7 mouse cellular contexts compared by ENCODE assay signal in genomic region chr1:72255062-72255853, GRCm38 (mm10). TPM values are rescaled to one million over a fixed set of nuclear protein-coding genes. Genes with fewer than 3 reads are reported as not detected.
A peak's percentile ranks its signal among the peaks of the same experiment; 100 is the strongest.
DNase-seq lines count a peak whose midpoint lies in the region; ATAC-seq and TF ChIP-seq lines count a peak whose summit lies in the region.

No protein-coding gene starts in this region.

- peak; percentile 93 for DNase-seq in G1E (ENCODE audit: low spot score)
- DNase-seq in adrenal gland, postnatal 25 days: peak; percentile 9
- peak; percentile 98 for DNase-seq in embryonic facial prominence, embryonic 14.5 days (ENCODE audit: low spot score)
- peak; percentile 15 to 43 for DNase-seq in heart, postnatal 14 days
- peak; percentile 51 to 59 for DNase-seq in layer of hippocampus, postnatal 10 days (ENCODE audit: low spot score in 2 of 2)
- DNase-seq in lung, postnatal 36 days: peak; percentile 60
- peak; percentile 39 for DNase-seq in right cerebral cortex, adult 2 months (ENCODE audit: low spot score in 2 of 2)

- ATAC-seq in G1E (ENCODE audit: extremely low read depth, insufficient number of reproducible peaks, low FRiP score, poor library complexity, severe bottlenecking): peak; percentile 86
- ATAC-seq in embryonic facial prominence, embryonic 14.5 days (ENCODE audit: low read depth): peak; percentile 91

- intact Hi-C loops in heart, postnatal 14 days (cut with DNase I): no loop called here

- peak overlapping the region; percentile 60 for H3K4me2 ChIP-seq in embryonic facial prominence, embryonic 14.5 days (ENCODE audit: low read depth, low read length)

- H3K4me1 ChIP-seq in G1E (ENCODE audit: insufficient read depth, low read depth, low read length): peaks cover 33% of the 10 kb centered on the region
- no peaks in the 10 kb centered on the region for H3K4me1 ChIP-seq in embryonic facial prominence, embryonic 14.5 days (ENCODE audit: control insufficient read depth, insufficient read depth, low read length)

- H3K4me3 ChIP-seq in G1E (ENCODE audit: low read depth, low read length): no peak overlapping the region; the same call in 1 of the 2 replicates
- peak overlapping the region; percentile 39 for H3K4me3 ChIP-seq in embryonic facial prominence, embryonic 14.5 days (ENCODE audit: low read depth, low read length)

- H3K36me3 ChIP-seq in G1E (replicated peaks): peaks cover 8% of the 10 kb centered on the region
- 0 out of 2 replicates have a peak, but pooled peaks cover 8% of the 10 kb centered on the region for H3K36me3 ChIP-seq in embryonic facial prominence, embryonic 14.5 days (ENCODE audit: control insufficient read depth, insufficient read depth, low read length)

- H3K27me3 ChIP-seq in G1E (ENCODE audit: insufficient read depth, low read length): no peaks in the 10 kb centered on the region
- H3K27me3 ChIP-seq in embryonic facial prominence, embryonic 14.5 days (replicated peaks; ENCODE audit: control insufficient read depth, insufficient read depth, low read length): no peaks in the 10 kb centered on the region

- H3K9ac ChIP-seq in embryonic facial prominence, embryonic 14.5 days (ENCODE audit: low read depth, low read length): peak overlapping the region; percentile 55

- TF ChIP-seq CTCF in G1E (IDR thresholded peaks at IDR 0.05; ENCODE audit: low read depth, low read length): no peak

- no peaks in the 10 kb centered on the region for H3K9me3 ChIP-seq in G1E (replicated peaks)
- H3K9me3 ChIP-seq in embryonic facial prominence, embryonic 14.5 days (ENCODE audit: control insufficient read depth, low read length): no peaks in the 10 kb centered on the region

- WGBS in embryonic facial prominence, embryonic 14.5 days: 3% methylated on average over 15 of the region's 15 CpGs

- H3K27ac ChIP-seq in embryonic facial prominence, embryonic 14.5 days (replicated peaks; ENCODE audit: low read depth, low read length): peak overlapping the region; percentile 90

RNA-seq across cellular contexts. Expression of gene Pecr, which starts 28.9 kb away (rescaled TPM):
- total RNA-seq in G1E (2014; fragmentation: Nextera tagmentation) (15.6 and 24.0 TPM in 2 replicates), G1E (2017) (10.6 and 13.1 TPM in 2 replicates)
- polyA plus RNA-seq in G1E (2012): 4.7 and 5.4 TPM in 2 replicates
- total RNA-seq in adrenal gland, postnatal 25 days (2021): 31.0 and 38.9 TPM in 2 replicates
- polyA plus RNA-seq in embryonic facial prominence, embryonic 14.5 days (2014; fragmentation: Nextera tagmentation; extraction: Ambion mirVana): 30.4 and 31.4 TPM in 2 replicates
- total RNA-seq in heart, postnatal 14 days (2021): 10 to 100 TPM; 11.1 to 11.4 TPM
- 1 to 10 TPM; 4.8 to 6.4 TPM for total RNA-seq in layer of hippocampus, postnatal 10 days (2021)

RNA-seq across cellular contexts. Expression of gene Tmem169, which starts 28.9 kb away (rescaled TPM):
- total RNA-seq in G1E (2014; fragmentation: Nextera tagmentation) (not detected in 2 replicates), G1E (2017) (0.12 and 0.33 TPM in 2 replicates)
- polyA plus RNA-seq in G1E (2012): not detected in 2 replicates
- total RNA-seq in adrenal gland, postnatal 25 days (2021): 0.71 and 1.1 TPM in 2 replicates
- polyA plus RNA-seq in embryonic facial prominence, embryonic 14.5 days (2014; fragmentation: Nextera tagmentation; extraction: Ambion mirVana): 4.0 and 4.1 TPM in 2 replicates
- not detected for total RNA-seq in heart, postnatal 14 days (2021)
- 10 to 100 TPM; 35.5 to 41.4 TPM for total RNA-seq in layer of hippocampus, postnatal 10 days (2021)

RNA-seq across cellular contexts. Expression of gene Mreg, which starts 43.2 kb away (rescaled TPM):
- total RNA-seq in G1E (2014; fragmentation: Nextera tagmentation) (not detected in 2 replicates), G1E (2017) (0.05 and 0.06 TPM in 2 replicates)
- not detected in 2 replicates for polyA plus RNA-seq in G1E (2012)
- total RNA-seq in adrenal gland, postnatal 25 days (2021): 1.2 and 1.3 TPM in 2 replicates
- 5.9 and 7.6 TPM in 2 replicates for polyA plus RNA-seq in embryonic facial prominence, embryonic 14.5 days (2014; fragmentation: Nextera tagmentation; extraction: Ambion mirVana)
- 10 to 100 TPM; 23.7 to 26.0 TPM for total RNA-seq in heart, postnatal 14 days (2021)
- total RNA-seq in layer of hippocampus, postnatal 10 days (2021): 1 to 10 TPM; 1.3 to 1.7 TPM

RNA-seq across cellular contexts. Expression of gene Xrcc5, which starts 52.0 kb away (rescaled TPM):
- total RNA-seq in G1E (2014; fragmentation: Nextera tagmentation) (84.9 and 85.2 TPM in 2 replicates), G1E (2017) (77.2 and 89.5 TPM in 2 replicates)
- polyA plus RNA-seq in G1E (2012): 2.9 and 3.4 TPM in 2 replicates
- total RNA-seq in adrenal gland, postnatal 25 days (2021): 10.7 and 13.2 TPM in 2 replicates
- 31.2 and 39.6 TPM in 2 replicates for polyA plus RNA-seq in embryonic facial prominence, embryonic 14.5 days (2014; fragmentation: Nextera tagmentation; extraction: Ambion mirVana)
- total RNA-seq in heart, postnatal 14 days (2021): 10 to 100 TPM; 11.7 to 12.6 TPM
- 10 to 100 TPM; 10.5 to 13.9 TPM for total RNA-seq in layer of hippocampus, postnatal 10 days (2021)

Comparison
In these comparisons a context has a peak if more than half of its experiments do, and no peak if none do; other contexts are left out.
1. DNase-seq: peak in every context shown above with its lines; median percentile 98 in embryonic facial prominence, embryonic 14.5 days; 93 in G1E; 60 in lung, postnatal 36 days; 55 in layer of hippocampus, postnatal 10 days; 39 in right cerebral cortex, adult 2 months; 29 in heart, postnatal 14 days; 9 in adrenal gland, postnatal 25 days.
2. RNA of gene Tmem169, which starts 28.9 kb away (total RNA-seq): 35.5 to 41.4 TPM in layer of hippocampus, postnatal 10 days; 0.71 to 1.1 TPM in adrenal gland, postnatal 25 days, 0.12 to 0.33 TPM in G1E and not detected in heart, postnatal 14 days; every median in the first group is over 10 times any median in the second.
3. RNA of gene Mreg, which starts 43.2 kb away (total RNA-seq): 23.7 to 26.0 TPM in heart, postnatal 14 days; 1.3 to 1.7 TPM in layer of hippocampus, postnatal 10 days, 1.2 to 1.3 TPM in adrenal gland, postnatal 25 days and 0.05 to 0.06 TPM in G1E; every median in the first group is over 4 times any median in the second.